Mouse (Mus musculus): ENCODE measurements at regions not wholly inside any gene's neighbourhood (a gene's known extent, or its start where the extent isn't known, plus 50 kb on each side); places are given as distances from the start of the nearest gene placed in this dataset.

- no peak for DNase-seq
Observed at GRCm38 (mm10) chr15:36345413-36345812, 662.2 kb downstream of the Zfp706 start.

- no peak for DNase-seq
Observed at GRCm38 (mm10) chr15:36339971-36340550, 667.5 kb downstream of the Zfp706 start.

GRCm38 (mm10) chr15:36338766-36339165 lies 668.8 kb downstream of the Zfp706 start:
- no peak for DNase-seq

- DNase-seq: no peak
Observed at GRCm38 (mm10) chr15:36336857-36337256, 670.7 kb downstream of the Zfp706 start.

GRCm38 (mm10) chr15:36335116-36335515 lies 672.5 kb downstream of the Zfp706 start:
- no peak for DNase-seq

- no peak for DNase-seq
Observed at GRCm38 (mm10) chr15:36334436-36335113, 673.0 kb downstream of the Zfp706 start.

GRCm38 (mm10) chr15:36333857-36334256 lies 673.7 kb downstream of the Zfp706 start:
- DNase-seq: no peak

- no peak for DNase-seq
Observed at GRCm38 (mm10) chr15:36333265-36333664, 674.3 kb downstream of the Zfp706 start.

All from embryo, embryonic 11 days (tissue).